Mouse (Mus musculus): ENCODE measurements around the gene Hormad1.
"Not testable (repeated sequence)": the region's sequence is repeated elsewhere in the genome, so short reads cannot be mapped to it uniquely, and the experiment has no call there.

Hormad1 gene

DNA sequence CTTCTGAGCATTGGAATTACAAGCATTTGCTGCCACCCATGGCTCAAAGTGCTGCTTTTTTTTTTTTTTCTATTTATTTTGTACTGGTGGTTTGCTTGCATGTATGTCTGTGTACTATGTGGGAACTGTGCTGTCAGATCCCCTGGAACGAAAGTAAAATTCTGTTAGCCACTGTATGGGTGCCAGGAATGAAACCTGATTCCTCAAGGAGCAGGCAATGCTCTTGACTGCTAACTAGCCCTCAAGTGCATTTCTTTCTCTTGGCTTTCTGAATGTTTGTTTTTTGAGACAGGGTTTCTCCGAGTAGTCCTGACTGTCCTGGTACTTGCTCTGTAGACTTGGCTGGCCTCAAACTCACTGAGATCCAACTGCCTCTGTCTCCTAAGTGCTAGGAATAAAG, 2.3 kb downstream of the Hormad1 start:
- in situ Hi-C loops (cut with MboI, MseI), result loop anchor here (5.0 kb wide), 1 partner anchor 40 kb away; no protein-coding TSS in a partner anchor

DNA sequence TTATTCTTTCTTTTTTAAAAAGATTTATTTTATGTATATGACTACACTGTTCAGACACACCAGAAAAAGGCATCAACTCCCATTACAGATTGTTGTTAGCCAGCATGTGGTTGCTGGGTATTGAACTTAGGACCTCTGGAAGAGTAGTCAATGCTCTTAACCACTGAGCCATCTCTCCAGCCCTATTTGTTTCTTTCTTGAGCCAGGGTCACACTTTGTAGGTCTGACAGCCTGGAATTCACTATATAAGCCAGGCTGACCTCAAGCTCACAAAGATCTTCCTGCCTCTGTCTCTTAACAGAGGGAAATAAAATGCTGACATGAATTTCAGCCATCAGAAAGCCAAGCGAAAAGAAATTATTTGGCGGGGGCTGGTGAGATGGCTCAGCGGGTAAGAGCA, 10.1 kb downstream of the Hormad1 start:
- in situ Hi-C loops (cut with MboI, MseI), result no loop called here

DNA sequence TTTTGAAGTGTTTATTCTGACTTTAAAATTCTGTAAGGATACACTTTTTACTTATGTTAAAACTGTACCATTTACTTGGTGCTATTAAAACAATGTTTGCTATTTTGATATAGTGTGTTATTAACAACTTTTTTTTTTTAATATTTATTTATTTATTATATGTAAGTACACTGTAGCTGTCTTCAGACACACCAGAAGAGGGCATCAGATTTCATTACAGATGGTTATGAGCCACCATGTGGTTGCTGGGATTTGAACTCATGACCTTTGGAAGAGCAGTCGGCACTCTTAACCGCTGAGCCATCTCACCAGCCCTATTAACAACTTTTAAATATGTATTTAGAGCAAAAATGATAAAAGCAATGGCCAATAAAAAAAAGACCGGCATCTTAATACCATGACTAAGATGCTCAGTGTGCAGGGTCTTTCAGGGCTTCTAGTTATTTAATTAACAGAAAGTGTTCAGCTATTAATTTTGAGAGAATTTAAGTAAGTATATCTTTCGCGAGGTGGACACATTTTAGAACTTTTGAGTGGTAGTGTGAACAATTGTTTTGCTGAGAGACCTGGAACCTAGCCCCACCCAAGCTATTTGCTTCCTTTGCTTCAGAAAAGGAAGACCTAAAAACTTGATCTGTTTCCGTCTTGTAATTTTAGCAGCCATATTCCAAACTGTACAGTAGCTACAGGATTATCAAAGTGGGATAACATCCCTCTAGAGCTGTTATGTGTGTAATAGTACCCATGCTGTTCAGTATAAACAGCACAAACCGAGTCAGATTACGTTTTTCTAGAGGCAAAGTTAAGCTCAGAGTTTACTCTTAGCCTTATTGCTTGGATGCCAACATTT, 28.5 kb downstream of the Hormad1 start:
- in situ Hi-C loops (cut with MboI, MseI), result no loop called here

DNA sequence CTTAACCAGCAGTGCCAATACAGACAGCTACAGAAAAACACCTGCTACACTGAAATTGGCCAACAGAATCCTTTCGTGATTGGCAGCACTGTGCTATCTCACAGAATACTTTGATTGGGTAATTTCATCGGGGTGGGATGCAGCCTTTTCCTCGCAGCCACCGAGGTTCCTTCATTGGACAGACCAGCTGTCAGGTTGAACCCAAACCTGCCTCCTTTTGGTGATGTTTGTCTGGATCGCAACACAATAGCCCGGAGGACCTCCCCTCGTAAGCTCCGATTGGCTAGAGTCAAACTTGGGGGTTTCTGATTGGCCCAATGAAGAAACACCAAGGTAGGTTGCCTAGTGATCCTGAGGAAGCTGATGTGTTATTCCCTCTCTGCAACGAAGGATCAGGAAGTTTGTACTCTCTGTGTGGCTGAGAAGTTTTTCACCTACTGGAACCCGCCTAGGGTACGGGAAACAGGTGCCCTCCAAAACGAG, 29.2 kb downstream of the Hormad1 start, which contains the start of gene Golph3l:
Golph3l (plus strand) TSS at position 331 of the 483 bp plus-strand sequence.
- in situ Hi-C loops (cut with MboI, MseI), result no loop called here

DNA sequence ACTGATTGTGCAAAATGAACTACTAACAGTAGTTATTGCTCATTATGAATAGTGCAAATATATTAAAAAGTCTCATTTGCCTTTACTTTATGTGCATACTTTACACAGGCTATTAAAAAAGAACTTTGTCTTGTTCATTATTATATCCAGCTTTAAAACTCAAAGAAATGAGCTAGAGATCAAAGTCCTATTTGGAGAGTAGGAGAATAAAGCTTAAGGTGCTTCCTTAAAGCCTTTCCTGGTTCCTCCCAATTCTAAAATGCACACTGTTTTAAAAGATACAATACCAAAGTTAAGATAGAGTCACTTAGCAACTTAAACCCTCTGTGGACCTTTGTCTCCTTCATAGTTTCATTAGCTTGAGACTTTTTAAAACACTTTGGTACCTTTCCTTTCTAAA, 39.3 kb downstream of the Hormad1 start:
- in situ Hi-C loops (cut with MboI, MseI), result no loop called here

GRCm38 (mm10) chr3:95601287-95601686, 41.8 kb downstream of the Hormad1 start:
- in situ Hi-C loops (cut with MboI, MseI), result loop anchor here (5.0 kb wide), 2 partner anchors 39 to 99 kb away; no protein-coding TSS in a partner anchor

DNA sequence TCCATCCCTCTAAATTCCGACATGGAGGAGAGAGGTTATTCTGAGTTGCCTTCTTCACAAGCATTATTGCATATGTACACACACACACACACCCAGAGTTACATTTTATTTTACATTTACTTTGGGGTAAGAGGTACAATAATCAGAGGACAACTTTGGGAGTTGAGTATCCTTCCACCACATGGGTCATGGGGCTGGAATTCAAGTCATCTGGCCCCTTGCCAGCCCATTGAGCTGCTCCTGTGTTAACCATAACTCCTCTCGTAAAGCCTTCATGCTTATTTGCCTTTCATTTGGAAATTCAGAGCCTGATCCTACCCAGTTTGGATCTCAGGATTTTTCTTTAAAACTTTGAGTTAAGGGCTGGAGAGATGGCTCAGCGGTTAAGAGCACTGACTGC, 46.6 kb downstream of the Hormad1 start:
- in situ Hi-C loops (cut with MboI, MseI), result no loop called here

DNA sequence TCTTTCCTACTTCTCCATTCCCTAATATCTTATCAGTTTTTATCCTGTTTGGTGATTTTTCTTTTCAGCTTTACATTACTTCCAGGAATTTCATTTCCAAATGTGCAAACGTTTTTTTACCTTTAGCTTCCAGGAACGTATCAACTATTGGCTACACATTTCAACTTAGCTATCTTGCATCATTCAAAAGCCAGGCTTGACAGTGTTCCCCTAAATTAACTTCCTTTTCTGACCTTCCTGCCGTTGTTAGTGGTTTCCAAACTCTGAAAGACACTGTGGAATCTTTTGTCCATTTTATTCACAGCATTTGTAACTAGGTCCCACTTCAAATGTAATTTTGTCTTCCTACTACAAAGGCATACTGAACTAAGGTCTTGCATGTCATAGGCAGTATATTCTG, 49.7 kb downstream of the Hormad1 start:
- in situ Hi-C loops (cut with MboI, MseI), result no loop called here

DNA sequence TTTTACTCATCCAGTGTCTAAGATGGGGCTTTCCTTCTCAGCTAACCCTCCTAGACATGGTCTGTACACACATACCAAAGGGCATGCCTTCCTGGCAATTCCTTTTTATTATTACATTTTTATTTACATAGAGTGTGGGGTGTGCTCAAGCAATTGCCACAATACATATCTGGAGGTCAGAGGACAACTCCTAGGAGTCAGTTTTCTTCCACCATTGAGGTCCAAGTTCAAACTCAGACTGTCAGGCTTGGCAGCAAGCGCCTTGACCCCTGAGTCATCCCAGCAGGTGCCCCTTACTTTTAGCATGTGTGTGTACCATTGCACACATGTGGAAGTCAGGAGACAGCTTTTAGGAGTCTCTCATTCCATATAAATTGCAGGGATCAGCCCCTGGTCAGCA, 54.5 kb downstream of the Hormad1 start:
- in situ Hi-C loops (cut with MboI, MseI), result no loop called here

DNA sequence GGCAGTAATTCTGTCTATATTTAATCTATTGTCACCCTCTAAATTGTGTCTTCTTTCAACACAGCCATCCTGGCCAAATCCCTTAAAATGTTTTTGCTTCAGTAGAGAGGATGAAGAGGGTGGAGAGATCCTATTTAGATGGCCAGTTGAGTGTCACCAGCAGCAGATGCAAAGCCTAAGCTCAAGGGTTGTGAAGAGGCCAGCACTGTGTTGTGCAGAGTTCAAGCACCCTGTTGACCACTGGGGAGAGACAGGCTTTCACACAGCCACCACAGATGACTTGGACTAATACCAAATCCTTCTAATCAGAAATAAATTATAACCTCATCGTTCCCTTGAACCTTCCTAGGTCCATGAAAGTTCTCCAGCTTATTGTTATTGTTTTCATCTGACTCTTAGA, 59.0 kb downstream of the Hormad1 start:
- in situ Hi-C loops (cut with MboI, MseI), result loop anchor here (5.0 kb wide), 1 partner anchor 281 kb away; no protein-coding TSS in a partner anchor

GRCm38 (mm10) chr3:95621241-95621640, 61.8 kb downstream of the Hormad1 start:
- in situ Hi-C loops (cut with MboI, MseI), result no loop called here

DNA sequence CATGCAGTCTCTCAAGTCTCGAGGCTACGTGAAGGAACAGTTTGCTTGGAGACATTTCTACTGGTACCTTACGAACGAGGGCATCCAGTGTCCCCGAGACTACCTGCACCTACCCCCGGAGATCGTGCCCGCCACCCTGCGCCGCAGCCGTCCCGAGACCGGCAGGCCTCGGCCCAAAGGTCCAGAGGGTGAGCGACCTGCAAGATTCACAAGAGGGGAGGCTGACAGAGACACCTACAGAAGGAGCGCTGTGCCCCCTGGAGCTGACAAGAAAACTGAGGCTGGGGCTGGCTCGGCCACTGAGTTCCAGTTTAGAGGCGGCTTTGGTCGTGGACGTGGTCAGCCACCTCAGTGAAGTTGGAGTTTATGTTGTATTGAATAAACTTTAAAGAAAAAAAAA, 62.9 kb downstream of the Hormad1 start:
- in situ Hi-C loops (cut with MboI, MseI), result not testable (repeated sequence)

GRCm38 (mm10) chr3:95623551-95623950, 64.1 kb downstream of the Hormad1 start:
- in situ Hi-C loops (cut with MboI, MseI), result no loop called here

- in situ Hi-C loops (cut with MboI, MseI), result not testable (repeated sequence)
These were observed 64.6 kb downstream of the Hormad1 start for GRCm38 (mm10) chr3:95623991-95624515.

DNA sequence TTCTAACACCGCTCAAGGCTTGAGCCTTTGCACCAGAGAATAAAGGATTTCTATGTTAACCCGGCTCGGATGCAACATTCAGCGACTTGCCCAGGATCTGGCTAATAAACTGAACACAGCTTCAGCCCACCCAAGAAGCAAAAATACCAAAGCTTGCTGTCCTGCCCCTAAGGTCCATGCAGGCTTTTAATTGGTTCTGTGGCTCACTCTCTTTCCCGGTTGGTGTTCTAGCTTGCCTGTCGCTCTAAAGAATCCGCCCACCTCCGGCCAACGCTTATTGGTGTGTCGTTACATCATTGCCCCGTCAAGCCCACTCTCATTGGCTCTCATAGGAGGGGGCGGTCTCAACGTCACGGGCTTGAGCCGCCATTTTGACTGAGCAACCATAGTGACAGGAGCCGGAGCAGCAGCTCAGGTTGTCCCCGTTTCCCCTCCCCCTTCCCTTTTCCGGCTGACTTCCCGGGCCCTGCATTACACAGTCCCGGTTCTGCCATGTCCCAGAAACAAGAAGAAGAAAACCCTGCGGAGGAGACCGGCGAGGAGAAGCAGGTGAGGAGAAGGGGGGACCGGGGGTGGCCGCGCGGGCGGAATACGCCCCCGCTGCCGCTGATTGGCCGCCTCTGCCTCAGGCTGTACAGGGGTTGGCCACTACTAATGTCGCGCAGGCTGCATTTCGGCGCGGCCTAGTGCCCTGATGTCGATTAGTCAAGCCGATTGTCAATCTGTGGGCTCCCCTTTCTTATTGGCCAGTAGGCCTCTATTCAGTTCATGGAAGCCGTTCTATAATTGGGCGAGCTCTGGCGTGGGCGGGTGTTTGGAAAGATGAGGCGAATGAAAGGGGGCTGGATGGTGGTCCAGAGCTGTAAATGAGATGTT, 65.4 kb downstream of the Hormad1 start, which contains the start of gene Ensa:
Ensa (plus strand) TSS at position 366 of the 876 bp plus-strand sequence.
- in situ Hi-C loops (cut with MboI, MseI), result no loop called here

GRCm38 (mm10) chr3:95627763-95628162, 68.3 kb downstream of the Hormad1 start:
- in situ Hi-C loops (cut with MboI, MseI), result no loop called here

GRCm38 (mm10) chr3:95629755-95630154, 70.3 kb downstream of the Hormad1 start:
- in situ Hi-C loops (cut with MboI, MseI), result no loop called here

GRCm38 (mm10) chr3:95630856-95631255, 71.4 kb downstream of the Hormad1 start:
- in situ Hi-C loops (cut with MboI, MseI), result no loop called here

- in situ Hi-C loops (cut with MboI, MseI), result no loop called here
These were observed 71.8 kb downstream of the Hormad1 start for GRCm38 (mm10) chr3:95631304-95631703.

DNA sequence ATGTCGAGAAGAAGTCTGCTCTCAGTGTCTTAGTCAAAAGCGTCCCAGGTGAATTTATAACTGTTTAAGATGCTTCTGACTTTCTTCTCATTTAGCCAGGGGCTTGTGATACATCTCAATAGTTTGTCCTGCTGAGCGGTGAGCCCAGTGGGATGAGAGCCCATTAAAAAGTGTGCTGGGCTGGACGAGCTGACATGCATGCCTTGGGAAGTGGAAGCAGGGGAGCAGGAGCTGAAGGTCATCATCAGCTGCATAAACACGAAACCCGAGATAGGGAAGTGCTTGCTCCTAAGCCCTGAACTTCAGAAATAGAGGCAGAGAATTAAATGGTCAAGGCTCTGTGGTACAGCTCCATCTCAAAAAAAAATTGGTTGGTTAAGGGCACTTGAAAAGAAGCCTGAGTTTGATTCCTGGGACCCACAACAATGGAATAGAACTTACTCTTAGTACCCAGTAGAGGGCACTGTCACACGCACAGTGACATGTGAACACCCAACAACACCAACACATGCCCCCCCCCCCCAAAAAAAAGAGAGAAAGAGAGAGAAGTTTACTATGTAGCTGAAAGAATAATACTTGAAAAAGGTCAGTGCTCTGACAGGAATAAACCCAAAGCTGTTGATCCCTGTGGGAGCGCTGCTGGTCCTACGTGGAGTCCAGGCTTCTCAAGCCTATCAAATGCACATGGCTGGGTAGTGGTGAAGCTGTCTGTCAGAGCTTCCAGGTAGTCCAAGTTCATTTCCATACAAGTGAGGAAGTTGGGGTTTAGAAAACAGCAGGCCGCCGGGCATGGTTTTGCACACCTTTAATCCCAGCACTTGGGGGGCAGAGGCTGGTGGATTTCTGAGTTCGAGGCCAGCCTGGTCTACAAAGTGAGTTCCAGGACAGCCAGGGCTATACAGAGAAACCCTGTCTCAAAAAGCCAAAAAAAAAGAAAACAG, 73.4 kb downstream of the Hormad1 start:
- in situ Hi-C loops (cut with MboI, MseI), result no loop called here

GRCm38 (mm10) chr3:95635636-95636035, 76.2 kb downstream of the Hormad1 start:
- in situ Hi-C loops (cut with MboI, MseI), result no loop called here
